Mouse (Mus musculus) inflammation-experienced regulatory T-cells, adult 6 months (primary cell): ENCODE results near the gene Aox4. TPM values are rescaled to one million over a fixed set of nuclear protein-coding genes. Genes with fewer than 3 reads are reported as not detected.

Source experiments
- ATAC-seq: one replicate; pipeline ENCODE4 v1.8.0; 2017
- polyA plus RNA-seq, 3 experiments: library from polyadenylated mRNA; unstranded; fragments of 100-300 nt; shearing (Covaris generic); gene quantifications; one replicate each; pipeline ENCODE4 v1.2.1; 2017

Gene Aox4
- polyA plus RNA-seq, 3 experiments from 2014 or later = not detected

DNA sequence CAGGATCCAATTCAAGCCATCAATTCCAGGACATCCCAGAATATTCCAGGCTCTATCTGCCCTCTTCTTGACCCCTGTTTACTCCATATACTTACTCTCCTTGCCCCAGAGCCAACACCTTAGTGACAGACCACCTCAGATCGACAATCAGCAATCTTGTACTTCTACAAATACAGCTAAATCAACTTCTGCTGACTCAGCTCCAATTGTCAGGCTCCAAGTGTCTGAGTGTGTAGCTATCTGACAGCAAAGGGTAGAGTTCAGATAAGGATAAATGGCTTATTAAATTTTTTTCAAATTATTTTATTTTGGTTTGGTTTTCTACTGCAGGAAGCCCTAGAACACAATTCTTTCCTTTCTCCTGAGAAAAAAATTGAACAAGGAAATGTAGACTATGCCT is 38.3 kb downstream of the Aox4 start:
- ATAC-seq = no peak

DNA sequence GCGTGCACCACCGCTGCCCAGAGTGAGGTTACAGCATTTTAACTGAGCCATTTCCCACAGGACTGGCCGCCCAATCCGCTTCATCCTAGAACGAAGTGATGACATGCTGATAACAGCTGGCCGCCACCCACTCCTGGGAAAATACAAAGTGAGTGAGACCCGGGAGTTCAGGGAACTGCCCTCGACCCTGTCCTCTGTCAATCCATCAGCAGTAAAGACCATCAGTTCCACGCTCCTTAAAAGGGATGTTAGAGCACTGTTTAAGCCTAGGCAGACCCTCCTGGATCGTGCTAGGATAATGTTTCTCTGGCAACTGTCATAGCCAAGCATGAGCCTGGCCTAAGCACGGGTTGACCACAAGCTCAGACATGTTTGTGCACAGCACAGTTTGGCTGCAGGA is 43.3 kb downstream of the Aox4 start:
- ATAC-seq = no peak

DNA sequence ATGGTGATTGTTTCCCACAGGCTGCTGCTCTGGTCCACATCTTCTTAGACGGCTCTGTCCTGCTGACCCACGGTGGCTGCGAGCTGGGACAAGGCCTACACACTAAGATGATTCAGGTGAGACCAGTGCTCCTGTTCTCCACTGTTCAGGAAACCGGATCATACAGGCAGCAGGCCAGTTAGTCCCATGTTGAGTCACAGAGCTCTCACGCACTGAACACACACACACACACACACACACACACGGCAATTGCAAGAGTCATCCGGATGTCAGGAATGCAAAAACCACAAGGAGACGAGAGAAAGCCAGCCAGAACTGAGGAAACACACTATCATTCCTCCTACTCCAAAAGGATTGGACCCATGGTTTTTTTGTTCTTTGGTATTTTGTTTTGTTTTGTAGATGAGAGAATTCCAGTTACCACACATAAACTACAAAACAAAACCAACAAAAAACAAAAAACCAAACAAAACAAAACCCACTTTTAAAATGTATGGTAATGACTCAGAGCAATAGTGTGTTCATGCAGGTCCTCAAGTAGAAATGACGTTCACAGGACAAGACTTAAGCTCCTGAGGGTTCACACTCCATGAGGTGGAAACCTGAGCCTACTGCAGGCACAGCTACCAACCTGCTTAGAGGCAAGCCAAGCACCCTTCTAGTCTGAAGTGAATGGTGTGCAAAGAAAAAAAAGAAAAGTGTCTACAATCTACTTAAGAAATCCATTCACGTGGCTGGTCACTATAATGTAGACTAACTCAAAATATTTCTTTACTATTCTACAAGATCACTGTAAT is 47.2 kb downstream of the Aox4 start:
- ATAC-seq = no peak

DNA sequence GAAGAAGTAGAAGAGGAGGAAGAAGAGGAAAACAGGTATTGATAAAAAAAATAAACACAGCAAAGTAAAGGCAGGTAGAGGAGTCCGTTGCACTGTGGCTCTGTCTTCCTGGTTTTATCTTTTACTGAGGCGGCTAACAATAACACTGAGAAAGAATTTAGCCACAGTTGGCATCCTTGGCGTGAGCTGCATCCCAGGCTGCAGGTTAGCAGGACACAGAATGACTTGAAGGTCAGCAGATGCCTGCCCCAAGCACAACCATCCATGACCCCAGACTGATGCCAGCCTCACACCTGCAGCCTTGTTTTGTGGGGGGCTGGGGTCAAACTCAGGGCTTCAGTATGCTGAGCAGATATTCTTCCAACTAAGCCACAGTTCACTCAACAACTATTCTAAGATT is 50.1 kb downstream of the Aox4 start:
- no peak for ATAC-seq

DNA sequence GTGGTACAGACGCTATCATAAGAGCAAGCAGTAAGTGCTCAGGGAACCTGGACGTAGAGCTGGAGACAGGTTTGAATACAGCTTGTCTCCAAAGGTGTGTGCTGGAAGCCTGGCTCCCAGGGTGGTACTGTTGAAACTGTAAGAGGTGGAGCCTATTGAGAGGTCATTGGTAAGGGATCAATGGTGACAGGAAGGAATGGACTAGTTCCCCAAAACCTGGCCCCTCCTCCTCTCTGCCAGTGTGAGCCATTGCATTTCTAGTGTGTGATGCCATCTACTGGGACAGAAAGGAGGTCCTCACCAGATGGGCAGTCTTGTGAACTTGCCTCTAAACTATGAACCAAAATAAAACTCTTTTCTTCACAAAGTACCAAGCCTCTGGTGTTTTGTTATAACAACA is 58.0 kb downstream of the Aox4 start:
- no peak for ATAC-seq

DNA sequence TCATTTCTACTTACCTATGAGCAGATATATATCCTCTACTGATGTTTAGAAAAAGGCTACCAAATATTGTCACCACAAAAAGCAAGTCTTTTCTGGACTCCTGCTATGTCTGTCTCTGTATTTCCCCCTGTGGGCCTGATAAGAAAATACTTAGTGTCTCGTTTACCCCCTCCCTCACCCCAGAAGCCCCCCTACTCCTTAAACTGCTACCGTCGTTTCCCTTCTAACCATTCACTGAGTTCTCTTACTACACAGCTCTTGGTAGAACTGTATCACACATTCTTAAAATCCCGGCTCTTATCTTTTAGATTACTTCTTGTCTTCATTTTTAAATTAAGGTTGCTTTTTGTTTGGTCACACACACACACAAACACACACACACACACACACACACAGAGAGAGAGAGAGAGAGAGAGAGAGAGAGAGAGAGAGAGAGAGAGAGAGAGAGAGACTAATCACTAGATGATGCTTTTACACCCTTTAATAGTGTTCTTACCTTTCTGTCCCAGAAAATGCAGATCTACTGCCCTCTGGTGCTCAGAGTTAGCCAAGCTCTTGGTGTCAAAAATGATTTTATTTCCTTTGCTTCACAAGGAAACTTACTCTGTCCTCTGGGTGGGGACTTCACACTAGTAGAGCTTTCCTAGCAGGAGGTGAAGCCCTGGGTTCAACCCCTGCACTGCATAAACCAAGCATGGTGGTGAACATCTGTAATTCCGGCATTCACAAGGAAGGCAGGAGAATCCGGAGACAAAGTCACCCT is 60.8 kb downstream of the Aox4 start:
- ATAC-seq = no peak

DNA sequence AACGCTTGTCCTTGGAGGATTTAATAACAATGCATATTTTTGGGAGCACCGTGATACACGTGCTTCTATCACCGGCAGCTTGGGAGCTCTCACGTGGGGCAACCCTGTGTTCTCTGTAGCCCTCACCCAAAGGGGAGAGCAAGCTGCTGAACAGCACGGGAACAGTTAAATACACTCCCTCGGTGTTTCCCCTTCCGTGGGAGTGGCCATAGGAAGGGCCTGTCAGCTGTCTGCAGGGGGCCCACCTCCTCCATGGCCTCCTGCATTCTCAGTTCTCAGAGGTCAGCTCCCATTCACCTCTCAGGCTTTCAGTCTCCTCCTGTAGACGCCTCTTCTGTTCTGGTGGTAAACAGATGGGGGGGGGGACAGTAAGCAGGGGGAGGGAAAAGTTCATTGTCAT is 65.7 kb downstream of the Aox4 start:
- ATAC-seq = no peak

DNA sequence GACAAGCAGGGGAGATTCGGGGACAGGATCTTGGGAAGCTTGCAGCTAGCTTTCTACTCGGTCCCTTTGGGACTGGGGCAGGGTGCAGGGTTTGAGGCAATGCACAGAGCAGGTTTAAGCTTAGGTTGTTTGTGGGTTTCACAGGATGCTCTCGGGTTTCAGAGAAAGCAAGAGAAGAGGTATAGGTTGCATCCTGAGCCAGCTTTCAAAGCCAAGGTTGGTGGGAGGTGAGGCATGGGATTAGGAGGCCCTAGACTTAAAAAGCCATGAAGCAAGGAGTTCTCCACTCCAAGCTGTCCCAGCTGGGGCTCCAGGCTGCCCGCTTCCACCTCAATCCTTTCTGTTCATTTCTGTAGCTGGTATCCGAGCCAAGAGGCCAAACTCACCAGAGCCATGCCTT is 67.8 kb downstream of the Aox4 start, which contains the start of gene Aox2:
Aox2 (plus strand) TSS at position 301 of the 400 bp plus-strand sequence.
- ATAC-seq = no peak

DNA sequence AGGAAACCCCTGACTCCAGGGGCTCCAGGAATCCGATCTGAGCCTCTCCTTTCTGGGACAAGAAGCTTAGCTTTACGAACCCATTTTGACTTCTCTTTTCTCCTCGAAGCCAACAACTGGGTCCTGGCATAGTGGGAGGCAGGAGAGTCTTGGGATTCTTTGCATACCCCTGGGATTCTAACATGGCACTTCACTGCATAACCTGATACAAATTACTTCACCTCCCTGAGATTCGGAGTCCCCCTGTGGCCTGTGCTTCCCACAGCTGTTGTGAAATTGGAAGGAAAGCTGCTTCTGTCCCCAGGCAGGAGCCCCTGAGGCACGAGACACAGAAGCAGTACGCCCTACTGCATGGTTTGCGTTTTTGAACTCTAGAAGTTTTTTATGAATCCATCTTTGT is 68.3 kb downstream of the Aox4 start:
- ATAC-seq = no peak

DNA sequence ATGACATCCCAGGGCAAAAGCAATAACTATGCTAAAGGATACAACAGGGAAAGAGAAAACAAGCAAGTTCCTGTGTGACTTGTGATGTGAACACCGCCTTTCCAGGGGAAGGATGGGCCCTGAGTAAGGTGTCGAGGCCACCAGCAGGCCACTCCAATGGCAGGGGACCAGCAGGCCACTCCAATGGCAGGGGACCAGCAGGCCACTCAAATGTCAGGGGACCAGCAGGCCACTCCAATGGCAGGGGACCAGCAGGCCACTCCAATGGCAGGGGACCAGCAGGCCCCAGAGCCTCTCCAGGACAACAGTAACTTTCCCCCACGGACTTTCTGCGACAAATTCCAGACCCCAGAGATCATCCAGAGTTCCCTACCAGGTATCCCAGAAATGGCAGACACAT is 70.2 kb downstream of the Aox4 start:
- no peak for ATAC-seq

DNA sequence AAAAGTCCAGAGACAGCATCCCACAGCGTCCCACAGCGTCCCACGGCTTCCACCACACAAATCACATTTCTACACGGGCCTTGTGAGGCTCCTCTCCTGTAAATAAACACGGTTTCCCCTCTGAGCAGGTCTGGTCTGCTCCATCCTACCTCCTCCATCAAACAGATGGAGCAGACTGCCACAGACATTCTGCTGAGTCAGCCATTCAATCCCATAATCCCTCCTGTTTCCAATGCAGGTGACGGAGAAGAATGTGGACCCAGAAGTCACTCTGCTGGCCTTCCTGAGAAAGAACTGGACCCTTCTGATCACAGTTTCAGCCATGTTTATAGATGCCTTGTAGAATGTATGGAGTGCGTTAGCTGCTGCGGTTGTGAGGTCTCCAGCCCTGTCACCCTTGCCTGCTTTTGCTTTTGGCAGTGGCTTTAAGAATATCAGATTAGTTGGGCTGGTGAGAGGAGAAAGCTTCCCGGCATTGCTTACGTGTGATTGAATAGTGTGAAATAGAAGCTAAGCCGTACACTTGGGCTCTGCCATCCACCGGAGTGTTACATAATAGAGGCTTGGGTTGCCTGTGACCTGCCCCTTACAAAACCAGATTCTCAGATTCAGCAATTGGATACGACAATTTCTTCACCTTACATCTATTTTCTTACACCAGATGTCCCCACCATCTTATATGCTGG is 70.9 kb downstream of the Aox4 start:
- ATAC-seq = no peak

DNA sequence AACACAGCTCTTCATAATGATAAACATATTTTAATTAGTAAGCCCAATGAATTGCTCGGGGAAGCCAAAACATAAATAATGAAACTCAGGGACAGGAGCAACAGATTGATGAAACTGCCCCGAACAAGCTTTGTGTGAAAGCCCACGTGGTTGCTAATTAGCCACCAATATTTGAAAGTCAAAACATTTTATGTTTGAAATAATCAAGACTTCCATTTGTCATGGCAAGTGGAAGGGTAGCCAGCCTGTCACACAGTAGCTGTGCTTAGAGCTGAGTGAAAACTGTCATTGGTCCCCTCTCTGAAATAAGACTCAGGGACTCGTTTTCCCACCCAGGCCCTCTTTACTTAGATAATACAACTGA is 71.4 kb downstream of the Aox4 start:
- no peak for ATAC-seq

DNA sequence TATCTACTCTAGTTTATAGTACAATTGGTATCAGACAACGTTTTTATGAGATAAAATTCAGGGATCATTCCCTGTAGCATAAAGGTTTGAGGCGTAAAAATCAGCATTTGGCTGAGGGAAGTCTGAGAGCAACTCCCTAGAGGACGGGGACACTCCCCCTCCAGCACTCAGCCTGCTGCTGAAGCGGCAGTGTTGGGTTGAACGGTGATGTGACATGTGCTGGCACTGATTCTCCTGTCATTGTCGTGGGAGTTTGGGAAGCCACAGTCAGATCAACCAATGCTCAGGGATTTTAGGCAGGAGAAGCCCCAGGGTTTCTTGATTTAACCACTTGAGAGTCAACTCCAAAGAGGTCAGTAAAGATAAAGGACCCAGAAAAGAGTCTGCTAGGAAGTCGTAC is 74.3 kb downstream of the Aox4 start:
- no peak for ATAC-seq

DNA sequence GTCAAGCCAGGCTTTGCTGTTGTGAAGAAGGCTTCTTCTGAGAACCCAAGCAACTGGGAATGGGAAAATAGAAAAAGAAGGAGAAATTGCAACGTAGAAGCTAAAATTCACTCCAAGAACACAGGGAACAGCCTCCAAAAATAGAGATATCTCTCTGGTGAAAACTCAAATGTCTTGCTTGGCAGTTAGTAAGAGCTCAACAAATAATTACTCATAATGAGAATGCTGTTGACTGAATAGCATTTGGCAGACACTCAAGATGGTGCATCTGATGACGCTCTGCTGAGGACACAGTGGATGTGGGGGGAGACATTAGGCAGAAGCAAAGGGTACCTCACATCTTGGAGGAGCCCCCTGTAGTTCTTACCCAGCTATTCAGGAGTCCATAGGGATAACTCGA is 77.9 kb downstream of the Aox4 start:
- ATAC-seq = no peak

DNA sequence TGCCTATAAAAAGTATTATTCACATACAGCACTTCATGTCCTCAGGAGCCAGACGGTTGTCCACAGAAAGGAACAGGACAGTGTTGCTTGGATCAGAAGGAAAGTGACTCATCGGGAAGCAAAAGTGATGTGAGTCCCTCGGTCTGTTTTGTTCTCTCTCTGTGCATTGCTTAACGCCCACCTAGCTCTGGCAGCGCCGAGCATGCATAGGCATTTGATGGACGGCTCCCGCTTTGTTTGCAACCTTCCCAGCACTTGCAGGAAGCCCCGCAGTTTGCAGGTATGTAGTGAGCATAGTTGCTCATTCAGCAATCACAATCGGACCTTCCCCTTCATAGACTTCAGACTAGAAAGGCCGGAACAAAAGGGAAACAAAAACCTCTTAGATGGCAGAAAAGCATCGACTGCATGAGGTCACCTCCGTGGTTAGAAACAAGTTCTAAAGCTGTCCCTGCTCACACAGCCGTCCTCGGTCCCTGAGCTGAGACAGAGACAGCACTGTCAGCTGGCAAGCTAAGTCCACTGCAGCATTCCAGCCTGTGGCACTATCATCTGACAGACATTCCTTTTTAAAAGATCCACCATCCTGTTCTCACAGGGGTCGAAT is 79.8 kb downstream of the Aox4 start:
- no peak for ATAC-seq

DNA sequence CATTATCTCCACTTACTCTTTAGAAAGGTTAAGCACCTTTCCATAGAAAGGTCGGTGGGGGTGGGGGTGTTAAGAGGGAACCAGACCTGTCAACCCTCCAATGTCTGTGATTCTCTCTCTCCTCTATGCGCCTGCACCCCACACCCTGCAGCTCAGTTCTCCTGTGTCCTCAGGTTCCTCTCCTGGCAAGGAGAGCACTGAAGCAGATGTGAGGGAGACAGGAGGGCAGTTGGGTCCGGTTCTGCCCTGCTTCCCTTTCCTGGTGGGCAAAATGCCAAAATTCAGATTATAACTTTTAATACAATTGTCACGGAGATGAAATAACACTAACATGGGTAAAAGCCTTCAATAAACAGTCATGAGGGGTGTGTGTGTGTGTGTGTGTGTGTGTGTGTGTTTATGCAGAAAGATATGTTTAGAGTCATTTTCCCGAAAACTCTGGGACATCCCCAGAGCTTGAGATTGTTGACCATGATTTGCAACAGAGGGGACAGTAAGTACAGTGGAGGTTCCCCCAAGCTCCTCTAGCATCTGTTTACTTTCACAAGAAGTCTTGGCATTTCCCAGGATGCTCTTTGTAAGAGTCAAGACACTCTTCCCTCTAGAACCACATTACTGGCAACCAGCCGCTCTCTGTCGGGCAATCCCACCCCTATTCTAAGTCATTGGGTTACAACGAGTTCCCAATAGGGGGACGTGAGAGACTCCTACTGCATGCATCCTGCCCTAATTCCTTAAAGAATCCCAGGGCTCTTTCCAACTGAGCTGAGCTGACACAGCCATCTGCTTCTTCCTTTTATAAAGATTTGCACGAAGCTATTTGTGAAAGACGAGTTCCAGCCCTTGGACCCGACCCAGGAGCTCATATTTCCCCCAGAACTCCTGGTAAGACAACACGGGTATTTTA is 81.5 kb downstream of the Aox4 start:
- ATAC-seq = no peak

DNA sequence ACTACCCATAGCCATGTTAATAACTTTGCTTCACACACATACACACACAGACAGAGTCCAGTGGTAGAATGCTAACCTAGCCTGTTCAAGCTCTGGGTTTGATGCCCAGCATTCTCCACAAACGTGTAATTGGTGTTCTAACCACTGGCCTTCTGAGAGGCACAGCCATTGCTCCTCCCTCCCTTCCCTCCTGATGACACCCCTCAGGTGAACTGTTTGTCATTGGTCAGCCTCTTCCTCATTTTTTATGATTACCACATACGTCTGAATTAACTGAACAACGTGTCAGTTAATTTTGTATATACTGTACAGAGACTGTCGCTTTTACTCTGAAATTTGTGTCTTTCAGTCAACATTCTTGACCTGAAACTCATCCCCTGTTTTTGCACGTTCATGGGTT is 84.5 kb downstream of the Aox4 start:
- ATAC-seq = no peak

DNA sequence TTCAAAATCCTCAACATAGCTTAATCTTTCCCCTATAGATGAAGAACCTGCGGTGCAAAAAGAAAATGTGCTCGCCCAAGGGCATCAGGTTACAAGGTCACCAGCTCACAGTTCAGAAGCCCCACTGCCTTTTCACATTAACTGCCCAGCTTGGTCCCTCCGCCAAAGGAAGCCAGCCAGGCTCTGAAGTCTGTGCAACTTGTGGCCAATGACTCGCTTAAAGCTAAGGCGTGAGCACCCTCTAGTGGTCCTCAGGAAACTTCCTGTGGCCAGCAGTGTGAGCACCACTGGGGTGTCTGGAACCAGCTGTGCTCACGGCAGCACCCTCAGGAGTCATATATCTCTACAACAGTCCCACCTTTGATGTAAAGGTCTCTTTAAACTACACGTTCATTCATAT is 86.1 kb downstream of the Aox4 start:
- peak; percentile 66 for ATAC-seq

DNA sequence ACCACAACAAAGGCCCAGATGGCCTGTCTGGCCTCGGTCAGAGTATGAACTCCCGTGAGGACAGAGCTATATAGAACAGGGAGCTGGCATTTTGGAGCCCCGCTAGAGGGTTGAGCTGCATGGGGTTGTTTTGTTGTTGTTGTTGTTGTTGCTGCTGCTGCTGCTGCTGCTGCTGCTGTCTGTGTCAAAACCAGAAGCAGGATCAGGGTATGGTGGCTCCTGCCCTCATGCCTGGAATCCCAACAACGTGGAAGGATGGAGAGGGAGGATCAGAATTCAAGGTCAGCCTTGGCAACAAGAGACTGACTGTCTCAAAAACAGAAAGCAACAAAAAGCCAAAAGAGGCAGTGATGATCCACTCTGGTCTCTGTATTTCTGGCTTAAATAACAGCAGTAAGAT is 86.6 kb downstream of the Aox4 start:
- ATAC-seq = no peak

DNA sequence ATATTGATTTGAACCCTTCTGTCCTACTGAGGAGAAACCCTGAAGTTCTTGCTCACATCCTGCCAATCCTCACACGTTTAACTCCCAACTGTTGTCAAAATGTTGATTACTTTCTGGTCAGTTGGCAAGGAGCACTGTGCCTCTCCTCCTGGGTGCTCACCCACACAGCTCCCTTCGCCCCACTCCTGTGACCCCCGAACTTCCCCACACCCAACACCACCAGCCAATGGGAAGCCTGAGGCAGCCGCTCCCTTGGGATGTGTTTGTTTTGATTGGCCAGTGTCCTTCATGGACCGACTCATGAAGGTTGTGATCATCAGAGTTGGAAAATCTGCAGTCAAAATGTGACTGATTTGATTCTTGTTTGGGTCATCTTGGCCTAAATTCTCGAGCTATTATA is 88.2 kb downstream of the Aox4 start:
- no peak for ATAC-seq

DNA sequence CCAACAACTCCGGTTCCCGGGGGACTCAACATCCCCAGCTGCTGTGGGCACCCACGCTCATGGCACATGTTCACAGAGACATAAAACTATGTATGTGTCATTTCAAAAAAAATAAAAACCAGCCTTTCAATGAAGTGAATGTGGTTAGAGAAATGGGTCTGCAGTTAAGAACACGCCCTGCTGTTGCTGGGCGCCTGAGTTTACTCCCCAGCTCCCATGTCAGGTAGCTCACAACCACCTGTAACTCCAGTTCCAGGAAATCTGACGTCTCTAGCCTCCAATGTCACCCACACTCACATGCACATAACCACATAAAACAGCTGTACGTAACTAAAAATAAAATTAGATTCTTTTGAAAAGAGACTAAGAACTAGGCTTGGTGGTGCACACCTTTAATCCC is 90.9 kb downstream of the Aox4 start:
- ATAC-seq = peak; percentile 62

DNA sequence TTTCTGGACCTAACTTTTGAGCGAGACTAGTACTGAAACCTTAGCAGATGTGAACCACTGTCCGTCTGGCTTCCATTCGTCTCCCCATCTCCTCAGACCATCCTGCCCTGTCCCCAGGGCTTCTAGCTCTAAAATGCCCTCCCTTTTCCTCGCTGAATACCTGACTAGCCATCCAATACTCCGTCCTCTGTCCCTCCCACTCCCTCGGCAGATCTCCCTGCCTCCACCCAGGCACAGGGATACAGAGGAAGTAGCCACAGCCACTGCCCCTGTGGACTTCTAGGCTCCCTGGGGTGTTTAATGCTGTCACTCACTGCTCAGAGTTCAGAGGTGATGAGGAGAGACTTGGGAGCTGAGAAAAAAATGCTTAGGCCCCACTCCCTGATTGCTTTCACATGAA is 91.8 kb downstream of the Aox4 start:
- ATAC-seq = no peak
